Mouse (Mus musculus) neural tube, embryonic 12.5 days (tissue): ENCODE measurements around the gene Rbms1. TPM values are rescaled to one million over a fixed set of nuclear protein-coding genes. Genes with fewer than 3 reads are reported as not detected.

Source experiments
- ATAC-seq: fragments of 200-750 bp; cut with Nextera tagmentation; 2 replicates; pipeline ENCODE4 v1.8.0; 2017; ENCODE audit warnings: low read depth, mild to moderate bottlenecking, moderate TSS enrichment, moderate library complexity; ENCODE audit not compliant: low FRiP score
- H3K27ac ChIP-seq: fragments of 300-500 bp; sonication (generic); 2 replicates; pipeline ENCODE4 v1.5.1; 2016
- H3K27me3 ChIP-seq: fragments of 300-500 bp; sonication (generic); replicated peaks from 2 replicates; pipeline ENCODE4 v1.6.1; 2016; ENCODE audit warnings: mild to moderate bottlenecking
- H3K36me3 ChIP-seq: fragments of 300-500 bp; sonication (generic); 2 replicates; pipeline ENCODE4 v1.6.1; 2016; ENCODE audit warnings: mild to moderate bottlenecking
- H3K4me1 ChIP-seq: fragments of 300-500 bp; sonication (generic); 2 replicates; pipeline ENCODE4 v1.6.1; 2016
- H3K4me2 ChIP-seq: fragments of 300-500 bp; sonication (generic); replicated peaks from 2 replicates; pipeline ENCODE4 v1.6.1; 2016; ENCODE audit warnings: mild to moderate bottlenecking
- H3K4me3 ChIP-seq: fragments of 300-500 bp; sonication (generic); 2 replicates; pipeline ENCODE4 v1.5.1; 2016
- H3K9ac ChIP-seq: fragments of 300-500 bp; sonication (generic); 2 replicates; pipeline ENCODE4 v1.6.1; 2016; ENCODE audit warnings: mild to moderate bottlenecking
- H3K9me3 ChIP-seq: fragments of 300-500 bp; sonication (generic); 2 replicates; pipeline ENCODE4 v1.6.1; 2016; ENCODE audit warnings: mild to moderate bottlenecking
- WGBS: fragments of 180-500 bp; shearing (Covaris S2); methylation state at CpG from one replicate; pipeline ENCODE4 v1.1.7; 2016; 5-methylcytosine and 5-hydroxymethylcytosine counted together
- polyA plus RNA-seq: library from polyadenylated mRNA; unstranded; fragments of >200 nt; fragmentation: Nextera tagmentation; extraction: Ambion mirVana; gene quantifications from 2 replicates; pipeline ENCODE4 v1.2.1, GENCODE M21; 2016

Rbms1 gene
- polyA plus RNA-seq, 1 experiment from 2014 or later, result 79.3 TPM

- H3K27ac ChIP-seq, result no peak overlapping the region
Measured at GRCm38 (mm10) chr2:60851057-60851718, 111.8 kb downstream of the Rbms1 start.

GRCm38 (mm10) chr2:60848478-60848877 is 114.5 kb downstream of the Rbms1 start:
- WGBS, result 97% methylated on average over 4 of the region's 4 CpGs
- Histone ChIP-seq H3K9me3 (no peaks in the 10 kb centered on the region), H3K4me3 (no peak overlapping the region), H3K36me3 (no peaks in the 10 kb centered on the region), H3K4me2 (no peak overlapping the region), H3K27me3 (no peaks in the 10 kb centered on the region), H3K27ac (no peak overlapping the region), H3K4me1 (0 out of 2 replicates have a peak, but pooled peaks cover 8% of the 10 kb centered on the region), H3K9ac (no peak overlapping the region)
- no peak for ATAC-seq

More at GRCm38 (mm10) chr2:60851057-60851718, 111.8 kb downstream of the Rbms1 start:
- Histone ChIP-seq H3K9me3 (no peaks in the 10 kb centered on the region), H3K4me3 (no peak overlapping the region), H3K36me3 (no peaks in the 10 kb centered on the region), H3K4me1 (0 out of 2 replicates have a peak, but pooled peaks cover 8% of the 10 kb centered on the region), H3K9ac (no peak overlapping the region), H3K4me2 (no peak overlapping the region), H3K27me3 (no peaks in the 10 kb centered on the region)
- no peak for ATAC-seq
- 76% methylated on average over 14 of the region's 14 CpGs for WGBS

DNA sequence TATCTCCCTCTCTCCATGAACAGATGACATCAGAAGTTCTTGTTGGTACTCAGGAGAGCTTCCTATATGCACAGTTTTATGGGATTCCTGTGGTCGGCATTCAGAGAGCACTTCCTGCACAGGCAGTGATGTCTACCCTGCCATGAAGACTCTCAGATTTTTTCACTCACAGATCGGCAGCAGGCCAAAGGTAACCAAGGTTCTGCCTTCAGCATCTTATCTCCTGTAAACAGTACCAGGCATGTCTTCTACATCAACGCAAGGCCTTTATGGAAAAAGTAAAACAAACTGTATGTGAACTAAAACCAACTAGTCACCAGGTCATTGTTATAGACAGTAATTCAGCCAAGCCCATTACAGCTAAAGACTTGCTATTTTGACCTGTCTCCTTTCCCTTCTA is 115.0 kb downstream of the Rbms1 start:
- Histone ChIP-seq H3K36me3 (no peaks in the 10 kb centered on the region), H3K9ac (no peak overlapping the region), H3K4me1 (peaks cover 10% of the 10 kb centered on the region; the same call in 1 of the 2 replicates), H3K27me3 (no peaks in the 10 kb centered on the region), H3K27ac (no peak overlapping the region), H3K4me2 (no peak overlapping the region), H3K9me3 (no peaks in the 10 kb centered on the region), H3K4me3 (no peak overlapping the region)
- no peak for ATAC-seq
- WGBS, result 91% methylated on average over 3 of the region's 3 CpGs

- H3K4me1 ChIP-seq, result peaks cover 4% of the 10 kb centered on the region; the same call in 1 of the 2 replicates
- H3K4me2 ChIP-seq, result no peak overlapping the region
- no peak overlapping the region for H3K9ac ChIP-seq
- no peaks in the 10 kb centered on the region for H3K9me3 ChIP-seq
- H3K27ac ChIP-seq, result no peak overlapping the region
- H3K27me3 ChIP-seq, result no peaks in the 10 kb centered on the region
- 66% methylated on average over 5 of the region's 5 CpGs for whole genome bisulfite sequencing
- H3K4me3 ChIP-seq, result no peak overlapping the region
- H3K36me3 ChIP-seq, result no peaks in the 10 kb centered on the region
- ATAC-seq, result no peak
Measured at GRCm38 (mm10) chr2:60845316-60845894, 117.6 kb downstream of the Rbms1 start.

DNA sequence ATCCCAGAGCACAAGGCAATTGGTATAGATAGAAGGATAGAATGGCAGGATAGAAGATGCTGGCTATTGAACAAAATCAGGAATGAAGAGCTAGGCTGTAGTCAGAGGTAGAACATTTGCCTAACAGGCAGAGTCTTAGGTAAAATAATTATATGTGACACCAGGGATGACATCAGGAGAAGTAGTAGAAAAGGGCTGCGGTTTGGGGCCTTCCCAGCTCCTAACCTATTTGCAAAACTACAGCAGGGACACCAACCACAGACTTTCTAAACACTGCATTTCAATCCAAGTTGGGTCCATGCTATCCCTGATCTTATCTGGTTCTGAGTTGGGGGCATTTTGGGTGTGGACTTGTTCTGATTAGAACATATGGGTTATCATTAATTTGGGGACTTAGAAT is 118.7 kb downstream of the Rbms1 start:
- ATAC-seq, result no peak
- H3K27me3 ChIP-seq, result no peaks in the 10 kb centered on the region
- H3K9me3 ChIP-seq, result no peaks in the 10 kb centered on the region
- no peaks in the 10 kb centered on the region for H3K36me3 ChIP-seq
- no peak overlapping the region for H3K27ac ChIP-seq
- peaks cover 4% of the 10 kb centered on the region; the same call in 1 of the 2 replicates for H3K4me1 ChIP-seq
- no peak overlapping the region for H3K9ac ChIP-seq
- WGBS, result 95% methylated on average over 1 of the region's 1 CpGs
- no peak overlapping the region for H3K4me3 ChIP-seq
- no peak overlapping the region for H3K4me2 ChIP-seq

GRCm38 (mm10) chr2:60843633-60844032 is 119.4 kb downstream of the Rbms1 start:
- WGBS, result 83% methylated on average over 3 of the region's 3 CpGs
- H3K36me3 ChIP-seq, result no peaks in the 10 kb centered on the region
- H3K27me3 ChIP-seq, result no peaks in the 10 kb centered on the region
- no peak overlapping the region for H3K27ac ChIP-seq
- no peak overlapping the region for H3K9ac ChIP-seq
- peaks cover 4% of the 10 kb centered on the region; the same call in 1 of the 2 replicates for H3K4me1 ChIP-seq
- H3K4me3 ChIP-seq, result no peak overlapping the region
- H3K4me2 ChIP-seq, result no peak overlapping the region
- H3K9me3 ChIP-seq, result no peaks in the 10 kb centered on the region
- no peak for ATAC-seq

- no peaks in the 10 kb centered on the region for H3K9me3 ChIP-seq
- H3K4me1 ChIP-seq, result peaks cover 4% of the 10 kb centered on the region; the same call in 1 of the 2 replicates
- H3K9ac ChIP-seq, result no peak overlapping the region
- H3K36me3 ChIP-seq, result no peaks in the 10 kb centered on the region
- 72% methylated on average over 4 of the region's 4 CpGs for WGBS
- H3K27me3 ChIP-seq, result no peaks in the 10 kb centered on the region
- no peak overlapping the region for H3K4me3 ChIP-seq
- no peak for ATAC-seq
- no peak overlapping the region for H3K4me2 ChIP-seq
- no peak overlapping the region for H3K27ac ChIP-seq
Measured at GRCm38 (mm10) chr2:60842976-60843375, 120.0 kb downstream of the Rbms1 start.

DNA sequence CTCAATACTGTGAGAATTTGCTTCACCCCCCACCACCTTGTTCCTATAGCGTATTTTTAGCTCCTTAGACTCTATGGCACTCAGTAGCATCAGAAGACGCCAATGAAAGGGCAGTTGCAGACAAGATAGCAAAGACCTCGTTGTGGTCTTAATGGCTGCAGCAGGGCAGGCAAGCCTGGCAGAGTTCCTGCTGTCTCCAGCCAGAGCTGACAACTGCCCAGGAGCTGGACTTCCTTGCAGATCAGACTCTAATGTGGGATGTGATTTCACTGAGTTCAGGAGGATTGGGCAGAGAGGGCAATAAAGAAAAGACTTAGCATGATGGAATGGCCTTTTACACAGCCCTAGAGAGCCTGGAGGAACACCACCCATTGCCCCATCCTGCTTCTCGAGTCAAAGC is 122.1 kb downstream of the Rbms1 start:
- Histone ChIP-seq H3K4me1 (peaks cover 14% of the 10 kb centered on the region), H3K27me3 (no peaks in the 10 kb centered on the region), H3K36me3 (no peaks in the 10 kb centered on the region), H3K4me3 (no peak overlapping the region), H3K27ac (no peak overlapping the region), H3K4me2 (no peak overlapping the region), H3K9me3 (no peaks in the 10 kb centered on the region), H3K9ac (no peak overlapping the region)
- WGBS, result 78% methylated on average over 4 of the region's 4 CpGs
- ATAC-seq, result no peak

- H3K27me3 ChIP-seq, result no peaks in the 10 kb centered on the region
- H3K9me3 ChIP-seq, result no peaks in the 10 kb centered on the region
- peaks cover 14% of the 10 kb centered on the region for H3K4me1 ChIP-seq
- WGBS, result 87% methylated on average over 4 of the region's 4 CpGs
- no peak overlapping the region for H3K4me3 ChIP-seq
- H3K4me2 ChIP-seq, result no peak overlapping the region
- no peak overlapping the region for H3K27ac ChIP-seq
- H3K9ac ChIP-seq, result no peak overlapping the region
- ATAC-seq, result no peak
- no peaks in the 10 kb centered on the region for H3K36me3 ChIP-seq
Measured at GRCm38 (mm10) chr2:60839498-60839897, 123.5 kb downstream of the Rbms1 start.

GRCm38 (mm10) chr2:60838856-60839255 is 124.1 kb downstream of the Rbms1 start:
- Histone ChIP-seq H3K4me3 (no peak overlapping the region), H3K27me3 (no peaks in the 10 kb centered on the region), H3K9me3 (no peaks in the 10 kb centered on the region), H3K27ac (no peak overlapping the region), H3K4me2 (no peak overlapping the region), H3K36me3 (no peaks in the 10 kb centered on the region), H3K4me1 (peaks cover 14% of the 10 kb centered on the region), H3K9ac (no peak overlapping the region)
- WGBS, result 63% methylated on average over 5 of the region's 5 CpGs
- ATAC-seq, result no peak

GRCm38 (mm10) chr2:60837616-60838015 is 125.4 kb downstream of the Rbms1 start:
- H3K27me3 ChIP-seq, result no peaks in the 10 kb centered on the region
- 89% methylated on average over 5 of the region's 5 CpGs for WGBS
- H3K27ac ChIP-seq, result no peak overlapping the region

GRCm38 (mm10) chr2:60836237-60836636 is 126.8 kb downstream of the Rbms1 start:
- Histone ChIP-seq H3K4me2 (no peak overlapping the region), H3K27me3 (no peaks in the 10 kb centered on the region), H3K36me3 (no peaks in the 10 kb centered on the region), H3K4me1 (peaks cover 10% of the 10 kb centered on the region; the same call in 1 of the 2 replicates), H3K9ac (no peak overlapping the region), H3K9me3 (no peaks in the 10 kb centered on the region), H3K27ac (no peak overlapping the region), H3K4me3 (no peak overlapping the region)
- no peak for ATAC-seq
- WGBS, result 85% methylated on average over 7 of the region's 7 CpGs

More at GRCm38 (mm10) chr2:60837616-60838015, 125.4 kb downstream of the Rbms1 start:
- Histone ChIP-seq H3K9ac (no peak overlapping the region), H3K36me3 (no peaks in the 10 kb centered on the region), H3K9me3 (no peaks in the 10 kb centered on the region), H3K4me1 (peaks cover 10% of the 10 kb centered on the region; the same call in 1 of the 2 replicates), H3K4me2 (no peak overlapping the region), H3K4me3 (no peak overlapping the region)
- ATAC-seq, result no peak
